Mouse (Mus musculus): ENCODE measurements at regions not wholly inside any gene's neighbourhood (a gene's known extent, or its start where the extent isn't known, plus 50 kb on each side); places are given as distances from the start of the nearest gene placed in this dataset.

GRCm38 (mm10) chr4:54613611-54614010, 331.2 kb upstream of the Zfp462 start:
- DNase-seq (ENCODE audit: low spot score) (no peak), ATAC-seq (ENCODE audit: low FRiP score, low TSS enrichment) (no peak)
- no peaks in the 10 kb centered on the region for H3K9me3 ChIP-seq (ENCODE audit: control insufficient read depth, low read length)
- WGBS: 77% methylated on average over 2 of the region's 2 CpGs
- H3K4me2 ChIP-seq (replicated peaks; ENCODE audit: low read depth): no peak overlapping the region
- H3K4me3 ChIP-seq (ENCODE audit: low read depth, low read length): no peak overlapping the region
- H3K4me1 ChIP-seq (replicated peaks; ENCODE audit: control insufficient read depth, insufficient read depth): no peaks in the 10 kb centered on the region
- H3K27me3 ChIP-seq (ENCODE audit: control insufficient read depth, insufficient read depth, low read length): no peaks in the 10 kb centered on the region
- no peaks in the 10 kb centered on the region for H3K36me3 ChIP-seq (ENCODE audit: control insufficient read depth, insufficient read depth, low read length)
- H3K27ac ChIP-seq (replicated peaks): no peak overlapping the region
- H3K9ac ChIP-seq (ENCODE audit: low read length): no peak overlapping the region
- TF ChIP-seq EP300 (optimal IDR thresholded peaks at IDR 0.05) (no peak), CTCF (IDR thresholded peaks at IDR 0.05; ENCODE audit: low read depth) (no peak)

- WGBS: 8% methylated on average over 1 of the region's 1 CpGs
These were observed 329.0 kb upstream of the Zfp462 start for GRCm38 (mm10) chr4:54615886-54616285.

GRCm38 (mm10) chr4:54624024-54624873, 320.6 kb upstream of the Zfp462 start:
- ATAC-seq (ENCODE audit: low FRiP score, low TSS enrichment) (no peak), DNase-seq (ENCODE audit: low spot score) (no peak)
- H3K27ac ChIP-seq (replicated peaks): no peak overlapping the region
- H3K36me3 ChIP-seq (ENCODE audit: control insufficient read depth, insufficient read depth, low read length): no peaks in the 10 kb centered on the region
- no peak for TF ChIP-seq EP300 (optimal IDR thresholded peaks at IDR 0.05)
- no peak overlapping the region for H3K4me2 ChIP-seq (replicated peaks; ENCODE audit: low read depth)
- no peaks in the 10 kb centered on the region for H3K27me3 ChIP-seq (ENCODE audit: control insufficient read depth, insufficient read depth, low read length)
- no peaks in the 10 kb centered on the region for H3K4me1 ChIP-seq (replicated peaks; ENCODE audit: control insufficient read depth, insufficient read depth)
- H3K9me3 ChIP-seq (ENCODE audit: control insufficient read depth, low read length): no peaks in the 10 kb centered on the region
- WGBS: 80% methylated on average over 20 of the region's 20 CpGs
- H3K9ac ChIP-seq (ENCODE audit: low read length): no peak overlapping the region
- no peak overlapping the region for H3K4me3 ChIP-seq (ENCODE audit: low read depth, low read length)

More at GRCm38 (mm10) chr4:54615886-54616285, 329.0 kb upstream of the Zfp462 start:
- no peaks in the 10 kb centered on the region for H3K9me3 ChIP-seq (ENCODE audit: control insufficient read depth, low read length)
- H3K4me1 ChIP-seq (replicated peaks; ENCODE audit: control insufficient read depth, insufficient read depth): no peaks in the 10 kb centered on the region
- no peaks in the 10 kb centered on the region for H3K36me3 ChIP-seq (ENCODE audit: control insufficient read depth, insufficient read depth, low read length)
- DNase-seq (ENCODE audit: low spot score) (no peak), ATAC-seq (ENCODE audit: low FRiP score, low TSS enrichment) (no peak)
- no peak overlapping the region for H3K27ac ChIP-seq (replicated peaks)
- no peaks in the 10 kb centered on the region for H3K27me3 ChIP-seq (ENCODE audit: control insufficient read depth, insufficient read depth, low read length)
- no peak overlapping the region for H3K4me3 ChIP-seq (ENCODE audit: low read depth, low read length)
- no peak for TF ChIP-seq CTCF (IDR thresholded peaks at IDR 0.05; ENCODE audit: low read depth)
- TF ChIP-seq EP300 (optimal IDR thresholded peaks at IDR 0.05): no peak
- H3K4me2 ChIP-seq (replicated peaks; ENCODE audit: low read depth): no peak overlapping the region
- H3K9ac ChIP-seq (ENCODE audit: low read length): no peak overlapping the region

- no peak for ATAC-seq (ENCODE audit: low FRiP score, low TSS enrichment)
- 28% methylated on average over 3 of the region's 3 CpGs for WGBS
- no peak overlapping the region for H3K27ac ChIP-seq (replicated peaks)
- H3K27me3 ChIP-seq (ENCODE audit: control insufficient read depth, insufficient read depth, low read length): no peaks in the 10 kb centered on the region
- H3K9ac ChIP-seq (ENCODE audit: low read length): no peak overlapping the region
- no peaks in the 10 kb centered on the region for H3K4me1 ChIP-seq (replicated peaks; ENCODE audit: control insufficient read depth, insufficient read depth)
- DNase-seq (ENCODE audit: low spot score): no peak
- H3K4me3 ChIP-seq (ENCODE audit: low read depth, low read length): no peak overlapping the region
- H3K4me2 ChIP-seq (replicated peaks; ENCODE audit: low read depth): no peak overlapping the region
- H3K36me3 ChIP-seq (ENCODE audit: control insufficient read depth, insufficient read depth, low read length): no peaks in the 10 kb centered on the region
- H3K9me3 ChIP-seq (ENCODE audit: control insufficient read depth, low read length): no peaks in the 10 kb centered on the region
- no peak for TF ChIP-seq EP300 (optimal IDR thresholded peaks at IDR 0.05)
- no peak for TF ChIP-seq CTCF (IDR thresholded peaks at IDR 0.05; ENCODE audit: low read depth)
These were observed 307.7 kb upstream of the Zfp462 start for GRCm38 (mm10) chr4:54636986-54637641.

GRCm38 (mm10) chr4:54646033-54646432, 298.8 kb upstream of the Zfp462 start:
- 67% methylated on average over 11 of the region's 11 CpGs for WGBS
- Histone ChIP-seq H3K4me2 (replicated peaks; ENCODE audit: low read depth) (no peak overlapping the region), H3K9ac (ENCODE audit: low read length) (no peak overlapping the region), H3K9me3 (ENCODE audit: control insufficient read depth, low read length) (no peaks in the 10 kb centered on the region; the same call in 1 of the 2 replicates), H3K4me3 (ENCODE audit: low read depth, low read length) (no peak overlapping the region), H3K27ac (replicated peaks) (no peak overlapping the region), H3K27me3 (ENCODE audit: control insufficient read depth, insufficient read depth, low read length) (no peaks in the 10 kb centered on the region), H3K36me3 (ENCODE audit: control insufficient read depth, insufficient read depth, low read length) (no peaks in the 10 kb centered on the region), H3K4me1 (replicated peaks; ENCODE audit: control insufficient read depth, insufficient read depth) (no peaks in the 10 kb centered on the region)
- TF ChIP-seq CTCF (IDR thresholded peaks at IDR 0.05; ENCODE audit: low read depth) (no peak), EP300 (optimal IDR thresholded peaks at IDR 0.05) (no peak)
- no peak for ATAC-seq (ENCODE audit: low FRiP score, low TSS enrichment)
- no peak for DNase-seq (ENCODE audit: low spot score)

- no peak overlapping the region for H3K4me3 ChIP-seq (ENCODE audit: low read depth, low read length)
- no peak for ATAC-seq (ENCODE audit: low FRiP score, low TSS enrichment)
- no peaks in the 10 kb centered on the region for H3K27me3 ChIP-seq (ENCODE audit: control insufficient read depth, insufficient read depth, low read length)
- DNase-seq (ENCODE audit: low spot score): no peak
- TF ChIP-seq CTCF (IDR thresholded peaks at IDR 0.05; ENCODE audit: low read depth) (no peak), EP300 (optimal IDR thresholded peaks at IDR 0.05) (no peak)
- H3K4me1 ChIP-seq (replicated peaks; ENCODE audit: control insufficient read depth, insufficient read depth): no peaks in the 10 kb centered on the region
- no peak overlapping the region for H3K4me2 ChIP-seq (replicated peaks; ENCODE audit: low read depth)
- no peaks in the 10 kb centered on the region for H3K36me3 ChIP-seq (ENCODE audit: control insufficient read depth, insufficient read depth, low read length)
- H3K9ac ChIP-seq (ENCODE audit: low read length): no peak overlapping the region
- WGBS: 56% methylated on average over 8 of the region's 8 CpGs
- no peaks in the 10 kb centered on the region; the same call in 1 of the 2 replicates for H3K9me3 ChIP-seq (ENCODE audit: control insufficient read depth, low read length)
- H3K27ac ChIP-seq (replicated peaks): no peak overlapping the region
These were observed 298.4 kb upstream of the Zfp462 start for GRCm38 (mm10) chr4:54646459-54646858.
